Mouse (Mus musculus): Measurements from ENCODE around the gene Hk3. TPM values are rescaled to one million over a fixed set of nuclear protein-coding genes. Genes with fewer than 3 reads are reported as not detected.

The Hk3 gene
- polyA plus RNA-seq, 1 experiment from 2014 or later: 0.22 TPM

DNA sequence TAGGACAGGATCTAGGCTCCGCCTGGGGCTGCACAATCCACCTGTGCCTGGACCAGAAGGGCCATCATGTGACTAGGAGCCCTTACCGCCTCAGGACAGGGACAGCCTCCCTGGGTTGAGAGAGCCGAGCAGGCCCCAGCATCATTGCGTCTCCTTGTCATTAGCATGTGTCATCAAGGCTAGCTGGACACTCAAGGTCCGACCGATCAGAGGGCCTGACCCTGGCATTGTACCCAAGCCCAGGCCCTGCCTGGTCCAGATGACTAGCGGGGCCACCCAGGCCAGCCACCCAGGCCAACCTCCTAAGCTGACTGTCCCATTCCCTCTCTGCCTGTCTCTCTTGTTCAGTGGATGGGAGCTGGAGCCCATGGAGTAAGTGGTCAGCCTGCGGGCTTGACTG, 23.6 kb downstream of the Hk3 start:
- no peak for ATAC-seq (replicated peaks; ENCODE audit: insufficient number of reproducible peaks, low FRiP score, low TSS enrichment, low read depth)
- no peaks in the 10 kb centered on the region for H3K9me3 ChIP-seq (replicated peaks; ENCODE audit: control insufficient read depth, low read length)
- H3K4me2 ChIP-seq (ENCODE audit: low read depth, low read length): no peak overlapping the region
- H3K27ac ChIP-seq (replicated peaks; ENCODE audit: low read depth, low read length): no peak overlapping the region
- DNase-seq (ENCODE audit: low spot score): no peak
- 83% methylated on average over 8 of the region's 8 CpGs for WGBS
- H3K4me3 ChIP-seq (ENCODE audit: low read depth, low read length): no peak overlapping the region
- no peak overlapping the region for H3K9ac ChIP-seq (replicated peaks; ENCODE audit: low read length)
- H3K4me1 ChIP-seq (ENCODE audit: control insufficient read depth, insufficient read depth, low read length): no peaks in the 10 kb centered on the region; the same call in 1 of the 2 replicates
- H3K36me3 ChIP-seq (replicated peaks; ENCODE audit: control insufficient read depth, insufficient read depth, low read depth, low read length): no peaks in the 10 kb centered on the region
- H3K27me3 ChIP-seq (ENCODE audit: control insufficient read depth, insufficient read depth, low read length): no peaks in the 10 kb centered on the region

- no peaks in the 10 kb centered on the region; the same call in 1 of the 2 replicates for H3K4me1 ChIP-seq (ENCODE audit: control insufficient read depth, insufficient read depth, low read length)
- H3K9me3 ChIP-seq (replicated peaks; ENCODE audit: control insufficient read depth, low read length): no peaks in the 10 kb centered on the region
- H3K27ac ChIP-seq (replicated peaks; ENCODE audit: low read depth, low read length): no peak overlapping the region
- no peak overlapping the region for H3K4me2 ChIP-seq (ENCODE audit: low read depth, low read length)
- no peak for DNase-seq (ENCODE audit: low spot score)
- no peak overlapping the region for H3K4me3 ChIP-seq (ENCODE audit: low read depth, low read length)
- no peaks in the 10 kb centered on the region for H3K36me3 ChIP-seq (replicated peaks; ENCODE audit: control insufficient read depth, insufficient read depth, low read depth, low read length)
- no peak overlapping the region for H3K9ac ChIP-seq (replicated peaks; ENCODE audit: low read length)
- H3K27me3 ChIP-seq (ENCODE audit: control insufficient read depth, insufficient read depth, low read length): no peaks in the 10 kb centered on the region
- ATAC-seq (replicated peaks; ENCODE audit: insufficient number of reproducible peaks, low FRiP score, low TSS enrichment, low read depth): 0 out of 2 replicates have a peak, but pooled peaks have one; percentile 12
- 56% methylated on average over 6 of the region's 6 CpGs for WGBS
Measured at GRCm38 (mm10) chr13:54995161-54995560, 26.0 kb downstream of the Hk3 start.

- Histone ChIP-seq H3K27me3 (ENCODE audit: control insufficient read depth, insufficient read depth, low read length) (no peaks in the 10 kb centered on the region), H3K27ac (replicated peaks; ENCODE audit: low read depth, low read length) (no peak overlapping the region), H3K4me1 (ENCODE audit: control insufficient read depth, insufficient read depth, low read length) (no peaks in the 10 kb centered on the region; the same call in 1 of the 2 replicates), H3K36me3 (replicated peaks; ENCODE audit: control insufficient read depth, insufficient read depth, low read depth, low read length) (no peaks in the 10 kb centered on the region), H3K9ac (replicated peaks; ENCODE audit: low read length) (no peak overlapping the region), H3K9me3 (replicated peaks; ENCODE audit: control insufficient read depth, low read length) (no peaks in the 10 kb centered on the region), H3K4me3 (ENCODE audit: low read depth, low read length) (no peak overlapping the region), H3K4me2 (ENCODE audit: low read depth, low read length) (no peak overlapping the region)
- peak; percentile 27; the same call in 1 of the 2 replicates for ATAC-seq (replicated peaks; ENCODE audit: insufficient number of reproducible peaks, low FRiP score, low TSS enrichment, low read depth)
- 10% methylated on average over 4 of the region's 4 CpGs for WGBS
- peak; percentile 62 for DNase-seq (ENCODE audit: low spot score)
Measured at GRCm38 (mm10) chr13:54994576-54994975, 26.6 kb downstream of the Hk3 start.

GRCm38 (mm10) chr13:54992215-54992614, 29.0 kb downstream of the Hk3 start:
- DNase-seq (ENCODE audit: low spot score) (no peak), ATAC-seq (replicated peaks; ENCODE audit: insufficient number of reproducible peaks, low FRiP score, low TSS enrichment, low read depth) (no peak)
- Histone ChIP-seq H3K9me3 (replicated peaks; ENCODE audit: control insufficient read depth, low read length) (no peaks in the 10 kb centered on the region), H3K9ac (replicated peaks; ENCODE audit: low read length) (no peak overlapping the region), H3K36me3 (replicated peaks; ENCODE audit: control insufficient read depth, insufficient read depth, low read depth, low read length) (no peaks in the 10 kb centered on the region), H3K4me2 (ENCODE audit: low read depth, low read length) (no peak overlapping the region), H3K27ac (replicated peaks; ENCODE audit: low read depth, low read length) (no peak overlapping the region), H3K4me3 (ENCODE audit: low read depth, low read length) (no peak overlapping the region), H3K4me1 (ENCODE audit: control insufficient read depth, insufficient read depth, low read length) (no peaks in the 10 kb centered on the region; the same call in 1 of the 2 replicates), H3K27me3 (ENCODE audit: control insufficient read depth, insufficient read depth, low read length) (no peaks in the 10 kb centered on the region)
- WGBS: 84% methylated on average over 7 of the region's 7 CpGs

DNA sequence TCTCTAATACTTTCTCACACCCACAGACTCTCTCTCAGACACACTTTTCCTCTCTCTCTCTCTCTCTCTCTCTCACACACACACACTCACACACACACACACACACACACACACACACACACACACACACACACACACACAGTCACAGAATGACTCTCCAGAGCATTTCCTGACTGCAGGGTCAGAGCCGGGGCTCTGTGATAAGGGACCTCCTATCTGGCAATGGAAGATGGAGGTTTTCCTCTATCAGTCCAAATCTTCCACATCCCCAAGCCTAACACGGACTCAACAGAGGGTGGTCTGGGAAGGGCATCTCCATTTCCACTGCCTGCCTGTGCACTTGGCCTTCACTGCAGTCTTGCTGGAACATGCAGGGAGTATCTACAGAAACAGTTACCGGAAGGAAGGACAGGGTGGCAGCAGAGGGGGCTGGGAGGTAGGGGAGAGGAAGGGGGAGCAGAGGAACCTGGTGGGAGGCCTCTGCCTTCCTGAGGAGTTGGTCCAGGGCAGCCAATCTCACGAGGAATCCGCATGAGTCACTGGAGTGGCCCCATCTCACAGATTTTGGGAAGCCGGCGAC, 32.9 kb downstream of the Hk3 start:
- no peaks in the 10 kb centered on the region; the same call in 1 of the 2 replicates for H3K4me1 ChIP-seq (ENCODE audit: control insufficient read depth, insufficient read depth, low read length)
- ATAC-seq (replicated peaks; ENCODE audit: insufficient number of reproducible peaks, low FRiP score, low TSS enrichment, low read depth) (no peak), DNase-seq (ENCODE audit: low spot score) (no peak)
- H3K27me3 ChIP-seq (ENCODE audit: control insufficient read depth, insufficient read depth, low read length): no peaks in the 10 kb centered on the region
- no peaks in the 10 kb centered on the region for H3K36me3 ChIP-seq (replicated peaks; ENCODE audit: control insufficient read depth, insufficient read depth, low read depth, low read length)
- WGBS: 48% methylated on average over 7 of the region's 7 CpGs
- H3K9ac ChIP-seq (replicated peaks; ENCODE audit: low read length): no peak overlapping the region
- H3K4me2 ChIP-seq (ENCODE audit: low read depth, low read length): no peak overlapping the region
- H3K9me3 ChIP-seq (replicated peaks; ENCODE audit: control insufficient read depth, low read length): no peaks in the 10 kb centered on the region
- H3K27ac ChIP-seq (replicated peaks; ENCODE audit: low read depth, low read length): no peak overlapping the region
- no peak overlapping the region for H3K4me3 ChIP-seq (ENCODE audit: low read depth, low read length)

- WGBS: 79% methylated on average over 9 of the region's 9 CpGs
- H3K9ac ChIP-seq (replicated peaks; ENCODE audit: low read length): no peak overlapping the region
- no peaks in the 10 kb centered on the region for H3K36me3 ChIP-seq (replicated peaks; ENCODE audit: control insufficient read depth, insufficient read depth, low read depth, low read length)
- DNase-seq (ENCODE audit: low spot score): no peak
- H3K4me2 ChIP-seq (ENCODE audit: low read depth, low read length): no peak overlapping the region
- no peak overlapping the region for H3K4me3 ChIP-seq (ENCODE audit: low read depth, low read length)
- no peaks in the 10 kb centered on the region; the same call in 1 of the 2 replicates for H3K4me1 ChIP-seq (ENCODE audit: control insufficient read depth, insufficient read depth, low read length)
- H3K27ac ChIP-seq (replicated peaks; ENCODE audit: low read depth, low read length): no peak overlapping the region
- H3K9me3 ChIP-seq (replicated peaks; ENCODE audit: control insufficient read depth, low read length): no peaks in the 10 kb centered on the region
- no peaks in the 10 kb centered on the region for H3K27me3 ChIP-seq (ENCODE audit: control insufficient read depth, insufficient read depth, low read length)
- ATAC-seq (replicated peaks; ENCODE audit: insufficient number of reproducible peaks, low FRiP score, low TSS enrichment, low read depth): no peak
Measured at GRCm38 (mm10) chr13:54987405-54987804, 33.8 kb downstream of the Hk3 start.

DNA sequence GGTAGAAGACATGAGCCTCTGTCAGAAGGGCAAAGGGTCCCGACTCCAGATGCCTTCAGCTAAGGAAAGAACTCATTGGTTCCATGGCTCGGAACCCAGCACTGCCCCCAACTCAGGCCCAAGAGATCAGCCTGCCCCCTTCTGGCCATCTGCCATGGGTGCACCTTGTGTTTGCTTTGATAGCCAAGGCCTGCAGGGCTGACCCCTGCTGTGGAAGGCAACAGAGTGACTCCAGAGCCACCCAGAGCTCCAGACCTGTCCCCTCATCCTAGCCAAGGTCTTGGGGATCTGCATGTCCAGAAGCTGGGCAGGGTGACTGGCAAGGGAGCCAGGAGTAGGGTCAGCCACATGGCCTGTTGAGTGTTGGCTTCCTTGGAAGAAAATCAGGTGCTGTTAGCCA, 37.6 kb downstream of the Hk3 start:
- Histone ChIP-seq H3K36me3 (replicated peaks; ENCODE audit: control insufficient read depth, insufficient read depth, low read depth, low read length) (no peaks in the 10 kb centered on the region), H3K4me3 (ENCODE audit: low read depth, low read length) (no peak overlapping the region), H3K9ac (replicated peaks; ENCODE audit: low read length) (no peak overlapping the region), H3K27me3 (ENCODE audit: control insufficient read depth, insufficient read depth, low read length) (no peaks in the 10 kb centered on the region; the same call in 1 of the 2 replicates), H3K9me3 (replicated peaks; ENCODE audit: control insufficient read depth, low read length) (no peaks in the 10 kb centered on the region), H3K4me1 (ENCODE audit: control insufficient read depth, insufficient read depth, low read length) (no peaks in the 10 kb centered on the region; the same call in 1 of the 2 replicates), H3K27ac (replicated peaks; ENCODE audit: low read depth, low read length) (no peak overlapping the region), H3K4me2 (ENCODE audit: low read depth, low read length) (no peak overlapping the region)
- 66% methylated on average over 2 of the region's 2 CpGs for WGBS
- no peak for ATAC-seq (replicated peaks; ENCODE audit: insufficient number of reproducible peaks, low FRiP score, low TSS enrichment, low read depth)
- peak; percentile 25 for DNase-seq (ENCODE audit: low spot score)

DNA sequence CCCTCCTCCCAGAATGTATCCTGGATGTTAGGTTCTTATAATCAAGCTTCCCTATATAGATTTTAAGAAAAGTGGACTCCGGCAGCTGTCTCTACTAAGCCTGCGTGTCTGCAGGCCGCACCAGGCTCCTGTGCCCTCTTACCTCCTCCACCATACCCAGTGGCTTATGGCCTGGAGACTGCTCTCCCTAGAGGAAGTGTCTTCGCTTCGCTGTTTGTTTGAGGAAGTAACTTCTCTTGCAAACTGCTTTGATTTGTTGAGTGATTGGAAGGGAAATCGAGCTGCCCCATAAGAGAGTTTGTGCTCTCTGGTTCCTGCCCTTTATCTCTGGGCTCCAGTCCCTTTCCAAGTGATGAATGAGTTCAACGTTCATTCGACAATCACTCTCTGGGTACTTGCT, 38.2 kb downstream of the Hk3 start:
- Histone ChIP-seq H3K9me3 (replicated peaks; ENCODE audit: control insufficient read depth, low read length) (no peaks in the 10 kb centered on the region), H3K27me3 (ENCODE audit: control insufficient read depth, insufficient read depth, low read length) (no peaks in the 10 kb centered on the region; the same call in 1 of the 2 replicates), H3K27ac (replicated peaks; ENCODE audit: low read depth, low read length) (no peak overlapping the region), H3K4me3 (ENCODE audit: low read depth, low read length) (no peak overlapping the region), H3K4me2 (ENCODE audit: low read depth, low read length) (no peak overlapping the region), H3K4me1 (ENCODE audit: control insufficient read depth, insufficient read depth, low read length) (no peaks in the 10 kb centered on the region), H3K9ac (replicated peaks; ENCODE audit: low read length) (no peak overlapping the region), H3K36me3 (replicated peaks; ENCODE audit: control insufficient read depth, insufficient read depth, low read depth, low read length) (no peaks in the 10 kb centered on the region)
- DNase-seq (ENCODE audit: low spot score) (no peak), ATAC-seq (replicated peaks; ENCODE audit: insufficient number of reproducible peaks, low FRiP score, low TSS enrichment, low read depth) (no peak)
- WGBS: 83% methylated on average over 8 of the region's 8 CpGs

All from embryonic facial prominence, embryonic 11.5 days (tissue).